Mouse (Mus musculus) testis, adult 2 months (tissue): Measurements from ENCODE around the gene Ercc1.

Experiments
- CTCF ChIP-seq: fragments of 200-500 bp; IDR thresholded peaks from 2 replicates; pipeline ENCODE4 v1.5.1; 2012; ENCODE audit warnings: low read depth, mild to moderate bottlenecking, inconsistent platforms, low read length, moderate library complexity; ENCODE audit not compliant: control insufficient read depth, insufficient read depth, insufficient replicate concordance
- POLR2A ChIP-seq: fragments of 200-500 bp; IDR thresholded peaks from 2 replicates; pipeline ENCODE4 v1.6.1; 2012; ENCODE audit warnings: low read depth, mild to moderate bottlenecking, inconsistent platforms, low read length, moderate library complexity; ENCODE audit not compliant: control insufficient read depth

DNA sequence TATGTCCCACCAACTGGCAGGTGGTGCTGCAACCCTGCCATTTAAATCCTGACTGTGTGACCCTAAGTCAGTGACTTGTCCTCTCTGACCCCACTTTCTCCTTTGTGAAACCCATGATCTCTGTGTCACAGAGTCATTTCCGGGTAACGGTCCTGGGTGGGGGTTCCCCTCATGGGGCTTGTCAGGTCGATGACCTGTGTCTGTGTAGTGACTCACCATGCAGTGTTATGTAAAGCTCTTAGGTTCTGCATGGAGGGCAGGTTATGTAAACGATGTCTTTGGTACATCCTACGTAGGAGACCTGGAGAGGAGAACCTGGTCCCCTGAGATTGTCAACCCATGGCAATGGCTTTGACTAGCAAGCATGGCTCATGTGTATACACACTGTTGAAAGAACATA, 23.1 kb upstream of the Ercc1 start:
- TF ChIP-seq CTCF (no peak), POLR2A (no peak)
